Mouse (Mus musculus): ENCODE results near the gene Farp1.

The Farp1 gene

DNA sequence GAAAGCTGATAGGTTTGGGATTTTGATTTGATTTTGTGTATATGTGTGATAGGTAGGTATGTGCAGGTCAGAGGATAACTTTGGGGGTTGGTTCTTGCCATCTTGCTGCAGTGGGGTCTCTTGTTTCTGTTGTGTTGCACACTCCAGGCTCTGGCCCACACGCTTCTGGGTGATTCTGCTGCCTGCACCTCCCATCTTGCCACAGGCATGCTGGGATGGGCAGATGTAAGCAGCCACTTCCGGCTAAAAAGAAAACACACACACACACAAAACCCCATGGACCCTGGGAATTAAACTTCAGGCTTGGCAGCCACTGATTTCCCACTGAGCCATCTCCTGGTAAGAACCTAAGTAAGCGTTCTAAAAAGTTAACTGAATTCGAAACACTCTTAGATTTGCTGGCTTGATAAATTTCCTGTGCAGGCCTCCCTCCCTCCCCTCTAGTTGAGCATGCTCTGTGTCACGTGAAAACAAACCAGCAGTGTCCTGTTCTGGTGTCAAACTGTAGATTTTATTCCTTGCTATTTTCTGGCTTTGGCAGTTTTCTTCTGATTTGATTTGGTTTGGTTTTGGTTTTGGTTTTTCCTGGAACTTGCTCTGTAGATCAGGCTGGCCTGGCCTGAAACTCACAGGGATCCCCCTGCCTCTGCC lies 226.4 kb downstream of the Farp1 start:
- DNase-seq (ENCODE audit: low read depth, low spot score): no peak

DNA sequence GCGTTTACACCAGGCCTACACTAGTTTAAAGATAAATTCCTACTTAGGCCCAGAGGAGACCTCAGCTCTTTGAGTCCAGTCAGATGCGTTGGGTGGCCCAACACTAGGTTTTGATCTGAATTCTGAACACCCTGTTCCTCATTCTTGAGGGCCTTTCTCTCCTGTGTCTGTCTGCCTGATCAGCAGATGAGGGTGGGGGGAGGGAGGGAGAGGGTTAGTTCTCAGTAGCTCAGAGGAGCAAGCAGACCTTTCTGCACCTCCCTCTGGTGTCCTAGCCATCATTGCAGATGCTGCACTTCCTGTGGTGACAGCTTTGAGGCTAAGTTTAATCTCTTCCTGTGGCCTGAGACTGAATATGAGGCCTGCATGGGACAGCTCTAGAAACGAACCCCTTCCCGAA lies 227.6 kb downstream of the Farp1 start:
- DNase-seq (ENCODE audit: low read depth, low spot score): no peak

DNA sequence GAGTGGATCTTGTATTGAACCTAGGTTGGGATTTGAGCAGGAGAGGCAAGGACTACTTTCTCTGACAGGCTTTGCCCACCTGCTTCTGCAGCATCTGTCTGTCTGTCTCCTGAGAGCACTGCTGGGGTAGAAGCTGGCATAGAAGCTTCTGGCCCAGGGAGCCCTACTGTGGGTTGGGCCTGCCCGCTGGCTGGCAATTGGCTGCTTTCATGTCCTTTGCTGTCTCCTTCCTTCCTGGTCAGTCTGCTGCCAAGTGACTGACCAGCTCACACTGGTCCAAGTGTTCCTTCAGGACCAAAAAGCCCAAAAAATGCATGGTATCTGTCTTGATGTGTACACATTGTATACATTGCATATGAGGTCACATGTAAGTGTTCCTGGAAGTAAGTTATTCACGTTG lies 228.9 kb downstream of the Farp1 start:
- DNase-seq (ENCODE audit: low read depth, low spot score): no peak

DNA sequence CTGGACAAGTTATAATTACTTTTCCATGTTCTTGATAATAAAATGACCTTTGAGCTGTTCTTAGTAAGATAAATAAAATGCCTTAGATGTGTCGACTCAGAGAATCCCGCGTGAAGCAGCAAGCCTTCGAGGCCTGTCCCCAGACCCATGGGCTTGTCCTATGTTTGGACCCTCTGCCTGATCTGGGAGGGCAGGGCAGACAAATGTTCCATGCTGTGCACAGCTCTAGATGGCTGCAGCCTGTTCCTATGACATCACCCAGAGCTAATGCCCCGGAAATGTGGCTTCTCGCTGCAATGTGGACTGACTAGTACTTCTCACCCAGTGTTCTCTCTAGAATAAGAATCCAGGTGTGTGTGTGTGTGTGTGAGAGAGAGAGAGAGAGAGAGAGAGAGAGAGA lies 229.5 kb downstream of the Farp1 start:
- DNase-seq (ENCODE audit: low read depth, low spot score): no peak

DNA sequence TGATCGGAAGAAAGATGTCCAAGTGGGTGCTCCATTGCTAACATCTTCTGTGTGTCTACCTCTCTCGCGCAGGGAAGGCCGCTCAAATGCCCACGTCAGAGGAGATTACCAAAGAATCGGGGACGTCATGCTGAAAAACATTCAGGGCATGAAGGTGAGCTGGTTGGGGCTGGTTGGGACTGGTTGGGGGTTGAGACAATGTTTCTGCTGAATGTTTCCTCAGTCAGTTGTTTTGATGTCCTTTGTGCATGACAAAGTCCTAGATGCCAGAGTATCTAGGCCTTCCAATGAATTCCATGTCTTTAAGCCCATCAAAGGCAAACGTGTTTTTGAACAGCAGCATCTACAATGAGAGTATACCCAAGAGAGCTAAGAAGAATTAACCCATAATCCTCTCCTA lies 232.8 kb downstream of the Farp1 start:
- no peak for DNase-seq (ENCODE audit: low read depth, low spot score)

DNA sequence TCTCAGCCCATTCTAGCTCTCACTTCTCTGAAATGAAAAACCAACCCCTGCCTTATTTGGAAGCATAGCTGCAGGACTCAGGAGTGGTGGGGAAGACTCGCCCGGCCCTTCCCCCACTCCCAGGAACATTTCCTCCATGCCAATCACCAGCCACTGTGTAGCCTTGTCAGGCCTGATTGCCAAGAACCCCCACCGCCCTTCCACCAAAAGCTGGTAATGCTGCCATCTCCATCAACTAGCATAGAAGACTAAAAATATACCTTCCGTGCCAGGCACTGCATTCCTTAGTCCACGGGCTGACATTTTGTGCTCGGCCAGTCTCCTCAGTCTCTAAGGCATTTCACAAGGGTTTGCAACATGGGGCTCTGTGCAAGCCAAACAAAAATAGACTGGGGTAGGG lies 235.5 kb downstream of the Farp1 start:
- DNase-seq (ENCODE audit: low read depth, low spot score): no peak

DNA sequence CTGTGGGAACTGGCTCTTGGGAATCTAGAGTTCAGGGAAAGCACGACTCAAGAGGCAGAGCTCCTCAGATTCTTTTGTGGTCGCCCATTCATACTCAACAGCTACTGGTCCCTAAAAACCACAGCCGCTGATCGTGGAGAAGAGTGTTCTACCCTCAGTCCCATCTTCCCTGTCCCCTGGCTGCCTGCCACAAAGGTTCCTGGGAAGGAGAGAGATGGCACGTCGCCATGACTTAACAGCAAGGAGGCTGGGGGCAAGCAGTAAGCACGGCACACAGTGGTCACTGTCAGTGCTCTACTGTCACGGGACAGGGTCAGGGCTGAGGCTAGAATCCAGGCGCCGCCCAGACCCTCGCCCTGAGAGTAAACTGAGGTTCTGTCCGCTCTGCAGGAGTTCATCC lies 240.0 kb downstream of the Farp1 start:
- DNase-seq (ENCODE audit: low read depth, low spot score): no peak

DNA sequence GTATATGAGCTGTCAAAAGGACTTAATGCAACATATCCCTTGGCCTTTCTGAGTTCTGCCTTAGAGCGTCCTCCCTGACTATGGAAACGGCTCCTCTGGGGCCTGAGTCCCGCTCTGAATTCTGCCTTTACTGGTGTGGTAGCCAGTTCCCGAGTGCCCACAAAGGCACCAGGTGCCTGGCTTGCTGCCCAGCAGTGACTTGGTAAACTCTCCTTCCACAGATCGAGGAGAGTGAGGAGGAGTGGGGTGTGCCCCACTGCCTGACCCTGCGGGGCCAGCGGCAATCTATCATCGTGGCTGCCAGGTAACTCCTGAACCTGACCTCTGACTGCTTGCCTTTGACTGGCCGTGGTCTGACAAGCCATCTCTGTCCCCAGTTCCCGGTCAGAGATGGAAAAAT lies 241.0 kb downstream of the Farp1 start:
- no peak for DNase-seq (ENCODE audit: low read depth, low spot score)

DNA sequence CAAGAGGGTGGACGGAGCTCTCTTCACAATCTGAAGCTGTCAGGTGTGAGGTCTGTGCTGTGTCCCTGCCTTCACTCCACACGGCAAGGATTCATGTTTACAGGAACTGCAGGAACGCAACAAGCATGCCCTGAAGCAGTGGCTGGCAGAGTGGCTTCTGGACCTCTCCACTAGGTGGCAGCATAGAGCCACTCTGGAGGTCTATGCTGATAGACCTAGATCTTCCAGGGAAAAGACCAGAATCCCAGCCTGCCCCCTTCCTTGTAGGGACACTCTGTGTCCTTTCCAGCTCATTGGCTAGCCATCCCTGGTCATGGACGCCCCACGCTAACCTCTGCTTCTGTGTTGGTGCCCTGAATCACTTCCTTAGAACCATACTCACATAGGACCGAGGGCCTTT lies 244.1 kb downstream of the Farp1 start:
- peak; percentile 75 for DNase-seq (ENCODE audit: low read depth, low spot score)

DNA sequence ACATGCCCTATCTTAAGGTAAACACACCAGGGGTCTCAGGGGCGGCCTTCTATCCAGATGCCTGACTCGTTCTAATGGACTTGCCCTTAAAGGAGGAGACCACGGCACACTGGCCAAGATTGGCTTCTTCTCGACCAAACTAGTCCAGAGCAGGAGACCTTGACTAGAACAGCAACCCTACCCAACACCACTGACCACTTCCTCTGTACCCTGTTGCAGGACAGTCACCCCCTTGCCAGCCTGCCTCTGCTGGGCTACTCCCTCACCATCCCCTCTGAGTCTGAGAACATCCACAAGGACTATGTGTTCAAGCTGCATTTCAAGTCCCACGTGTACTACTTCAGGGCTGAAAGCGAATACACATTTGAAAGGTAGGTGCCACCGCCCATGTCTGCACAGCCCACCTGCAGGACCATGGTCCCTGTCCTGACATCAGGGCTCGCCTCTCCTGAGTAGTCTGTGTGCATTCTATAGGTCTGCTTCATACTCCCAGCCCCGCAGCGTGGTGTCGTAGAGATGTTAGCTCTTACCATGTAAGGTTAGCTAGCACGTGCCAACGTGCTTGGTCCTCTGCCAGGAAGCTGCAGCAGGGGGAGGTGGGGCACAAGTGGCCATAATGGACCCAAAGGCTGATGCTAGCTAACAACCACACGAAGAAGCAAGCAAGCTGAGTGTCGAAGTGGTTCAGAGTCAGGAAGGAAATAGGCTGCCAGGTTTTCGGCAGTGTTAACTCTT lies 245.8 kb downstream of the Farp1 start:
- no peak for DNase-seq (ENCODE audit: low read depth, low spot score)

DNA sequence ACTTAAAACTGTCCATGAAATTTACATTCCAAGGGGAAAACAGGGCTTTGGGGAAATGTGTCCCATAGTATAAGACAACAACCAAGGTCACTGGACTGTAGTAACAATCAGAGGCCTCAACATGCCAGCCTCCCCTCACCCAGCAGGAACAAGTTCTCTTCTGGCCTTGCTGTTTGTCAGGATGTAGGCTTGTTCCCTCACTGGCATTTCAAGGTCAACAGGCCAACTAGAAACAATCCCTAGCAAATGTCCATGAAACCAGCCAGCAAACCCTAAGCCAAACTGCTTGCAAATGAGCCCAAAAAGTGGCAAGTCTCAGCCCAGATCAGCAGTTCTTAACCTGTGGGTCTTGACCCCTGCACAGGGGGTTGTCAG lies 246.3 kb downstream of the Farp1 start:
- DNase-seq (ENCODE audit: low read depth, low spot score): no peak

DNA sequence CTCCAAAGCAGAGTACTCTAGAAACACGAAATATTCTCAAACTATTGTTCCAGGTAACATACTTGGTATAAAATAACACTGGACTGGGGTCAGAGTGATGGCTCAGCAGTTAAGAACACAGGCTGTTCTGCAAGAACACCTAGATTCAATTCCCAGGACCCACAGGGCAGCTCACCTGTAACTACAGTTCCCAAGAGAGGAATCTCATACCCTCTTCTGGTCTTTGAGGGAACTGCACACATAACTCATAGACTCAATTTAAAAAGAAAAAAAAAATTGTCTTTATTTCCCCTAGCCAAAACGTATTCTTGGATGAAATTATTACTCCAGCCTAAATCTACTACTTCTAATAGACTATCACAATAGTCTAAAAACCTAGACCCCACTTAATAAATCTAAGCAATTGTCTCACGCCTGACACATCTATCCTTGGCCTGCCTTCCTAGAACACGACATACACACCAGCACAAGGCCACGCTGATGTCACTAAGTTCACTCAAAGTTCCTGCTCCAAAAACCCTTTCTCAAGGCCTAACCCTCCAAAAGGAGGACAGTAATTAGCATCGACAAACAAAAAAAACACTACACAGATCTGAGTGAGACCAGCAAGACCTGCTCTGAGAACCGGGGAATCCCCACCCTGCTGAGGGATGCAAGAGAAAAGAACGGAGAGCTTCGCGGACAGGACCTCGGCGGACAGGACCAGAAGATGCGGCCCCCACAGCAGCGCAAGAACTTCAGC lies 250.6 kb downstream of the Farp1 start:
- DNase-seq (ENCODE audit: low read depth, low spot score): no peak

DNA sequence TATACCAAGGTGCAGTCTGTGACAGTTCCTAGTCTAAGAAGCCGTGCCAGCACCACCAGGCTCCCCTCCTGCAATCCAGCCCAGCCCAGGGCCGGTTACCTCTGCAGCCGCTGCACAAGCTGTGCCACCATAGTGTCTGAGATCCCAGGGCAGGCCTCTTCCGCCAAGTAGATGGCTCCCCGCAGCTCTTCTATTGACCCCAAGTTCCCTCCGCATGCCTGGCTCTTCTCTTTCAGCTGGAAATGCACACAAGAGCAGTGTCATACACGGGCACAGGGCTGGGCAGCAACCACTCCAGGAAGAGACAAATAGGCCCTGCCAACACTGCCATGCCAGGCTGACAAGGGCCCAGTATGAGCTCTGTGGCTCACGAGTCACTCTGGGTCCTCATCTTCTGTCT lies 256.9 kb downstream of the Farp1 start:
- DNase-seq (ENCODE audit: low read depth, low spot score): no peak

DNA sequence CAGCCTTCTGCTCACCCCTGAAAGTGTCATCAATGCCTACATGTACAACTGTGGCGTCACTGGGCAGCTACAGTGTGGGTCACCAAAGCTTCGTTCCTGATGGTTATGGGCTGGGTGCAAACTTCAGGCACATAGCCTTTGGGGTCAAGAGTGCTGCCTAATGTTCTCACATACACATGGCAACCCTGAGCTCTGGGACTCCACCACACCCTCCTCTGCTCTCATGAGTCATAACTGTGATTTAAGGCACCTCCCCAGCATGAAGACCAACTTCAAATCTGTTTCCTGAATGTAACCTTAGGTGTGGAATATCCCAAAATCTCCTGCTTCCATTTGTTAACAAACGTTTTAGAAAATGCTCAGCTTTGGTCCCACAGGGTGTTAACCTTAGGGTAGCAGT lies 257.4 kb downstream of the Farp1 start:
- DNase-seq (ENCODE audit: low read depth, low spot score): no peak

DNA sequence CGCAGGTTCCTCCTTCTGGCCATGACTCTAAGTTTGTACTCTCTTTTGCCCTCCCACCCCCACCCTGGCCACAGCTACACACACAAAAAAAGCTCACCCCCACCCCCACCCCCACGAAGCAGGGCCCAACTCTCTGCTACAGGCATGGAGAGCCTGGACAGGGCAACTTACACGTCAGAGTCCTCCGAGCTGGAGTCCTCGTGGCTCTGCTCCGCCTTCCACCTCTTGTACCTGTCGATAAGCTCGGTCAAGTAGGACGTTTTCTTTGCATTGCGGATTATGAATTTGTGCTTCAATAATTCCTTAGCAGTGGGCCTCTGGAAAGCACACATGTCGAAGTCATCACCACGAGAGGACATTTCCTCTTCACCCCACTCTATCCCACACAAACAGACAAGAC lies 259.5 kb downstream of the Farp1 start:
- DNase-seq (ENCODE audit: low read depth, low spot score): no peak

DNA sequence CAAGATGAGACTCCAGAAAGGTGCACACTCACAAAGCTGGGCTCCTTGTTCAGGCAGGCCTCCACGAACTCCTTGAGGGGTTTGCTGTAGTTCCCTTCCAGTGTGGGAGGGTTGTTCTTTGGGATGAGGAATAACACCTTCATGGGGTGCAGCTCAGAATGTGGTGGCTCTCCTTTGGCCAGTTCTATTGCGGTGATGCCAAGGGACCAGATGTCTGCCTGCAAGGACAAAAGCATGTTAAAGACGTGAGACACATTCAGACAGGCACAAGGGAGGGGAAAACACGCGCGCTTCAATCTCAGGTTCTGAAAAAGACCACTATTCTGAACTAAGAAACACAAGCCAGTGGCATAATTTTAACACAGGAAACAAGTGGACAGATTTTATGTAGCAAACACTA lies 262.1 kb downstream of the Farp1 start:
- no peak for DNase-seq (ENCODE audit: low read depth, low spot score)

DNA sequence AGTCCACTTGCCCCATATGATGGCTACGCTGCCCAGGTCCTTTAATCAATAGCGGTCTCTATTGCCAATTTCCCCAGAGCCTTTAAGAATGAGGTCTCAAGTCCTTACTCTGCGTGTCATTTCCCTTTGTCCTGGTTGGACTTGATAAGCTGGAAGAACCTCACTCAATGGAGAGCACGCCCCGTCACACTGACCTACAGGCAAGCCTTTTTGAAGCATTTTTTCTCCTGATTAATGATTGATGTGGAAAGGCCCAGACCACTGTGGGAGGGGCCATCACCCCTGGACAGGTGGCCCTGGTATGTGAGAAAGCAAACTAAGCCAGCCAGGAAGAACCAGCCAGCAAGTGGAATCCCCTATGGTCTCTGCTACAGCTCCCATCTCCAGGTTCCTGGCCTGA lies 263.5 kb downstream of the Farp1 start:
- DNase-seq (ENCODE audit: low read depth, low spot score): no peak

DNA sequence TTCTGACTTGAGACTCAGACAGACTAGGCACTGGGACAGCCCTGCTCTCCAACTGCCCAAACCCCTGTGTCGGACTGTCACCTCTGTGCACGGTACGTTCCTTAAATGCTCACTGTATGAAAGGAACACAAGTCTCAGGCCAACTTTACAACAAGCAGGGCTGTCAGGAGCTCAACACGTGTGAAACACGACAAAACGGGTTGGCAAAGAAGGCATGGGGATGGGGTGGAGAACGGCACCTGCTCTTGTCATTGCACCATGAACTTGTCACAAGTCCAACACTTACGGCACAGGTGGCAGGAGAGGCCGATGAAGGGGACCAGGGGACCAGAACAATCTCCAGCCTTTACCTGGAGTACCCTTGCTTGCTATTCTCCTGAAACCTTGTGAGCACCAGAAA lies 264.1 kb downstream of the Farp1 start:
- DNase-seq (ENCODE audit: low read depth, low spot score): no peak

DNA sequence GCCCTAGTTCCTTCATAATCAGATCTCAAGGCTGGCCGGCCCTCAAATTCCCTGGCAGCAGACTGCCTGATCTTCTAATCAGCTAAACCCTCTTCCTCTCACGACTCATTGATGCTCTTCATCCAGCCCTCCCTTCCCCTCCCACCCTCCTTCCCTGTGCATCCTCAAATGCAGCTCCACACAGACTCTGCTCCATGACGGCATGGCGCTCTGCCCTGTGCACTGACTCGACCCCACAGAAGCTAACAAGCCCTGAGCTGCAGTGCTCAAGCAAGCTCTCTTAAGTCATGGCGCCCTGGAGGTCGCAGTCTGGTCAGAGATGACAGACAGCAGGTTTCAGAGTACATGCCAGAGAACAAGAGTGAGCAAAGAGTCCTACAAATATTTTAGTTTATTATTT lies 269.5 kb downstream of the Farp1 start:
- DNase-seq (ENCODE audit: low read depth, low spot score): no peak

DNA sequence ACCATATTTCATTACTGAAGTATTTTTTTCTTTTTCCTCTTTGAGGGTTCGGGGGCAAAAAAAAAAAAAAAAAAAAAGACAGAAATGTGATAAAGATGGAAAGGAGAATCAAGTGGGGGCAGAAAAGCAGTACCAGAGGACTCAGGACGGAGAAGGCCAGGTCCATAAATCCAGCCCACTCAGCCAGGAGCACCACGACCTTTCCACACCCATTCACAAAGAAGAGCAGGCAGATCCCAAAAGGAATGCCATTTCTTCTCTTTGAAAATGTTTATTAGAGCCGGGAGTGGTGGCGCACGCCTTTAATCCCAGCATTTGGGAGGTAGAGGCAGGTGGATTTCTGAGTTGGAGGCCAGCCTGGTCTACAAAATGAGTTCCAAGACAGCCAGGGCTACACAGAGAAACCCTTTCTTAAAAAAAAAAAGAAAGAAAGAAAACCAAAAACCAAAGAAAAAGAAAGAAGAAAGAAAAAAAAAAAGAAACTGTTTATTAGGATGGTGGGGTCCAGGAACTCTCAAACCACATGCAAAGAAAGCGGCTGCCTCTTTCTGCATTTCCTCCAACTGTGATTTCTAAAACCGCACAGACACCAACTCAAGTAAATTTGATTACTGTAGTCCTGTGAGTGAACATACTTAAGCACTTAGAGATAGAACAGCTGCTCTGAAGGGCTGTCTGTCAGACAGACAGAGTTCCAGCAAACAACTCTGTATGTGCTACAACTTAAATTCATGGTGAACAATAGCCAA lies 270.5 kb downstream of the Farp1 start:
- DNase-seq (ENCODE audit: low read depth, low spot score): no peak

DNA sequence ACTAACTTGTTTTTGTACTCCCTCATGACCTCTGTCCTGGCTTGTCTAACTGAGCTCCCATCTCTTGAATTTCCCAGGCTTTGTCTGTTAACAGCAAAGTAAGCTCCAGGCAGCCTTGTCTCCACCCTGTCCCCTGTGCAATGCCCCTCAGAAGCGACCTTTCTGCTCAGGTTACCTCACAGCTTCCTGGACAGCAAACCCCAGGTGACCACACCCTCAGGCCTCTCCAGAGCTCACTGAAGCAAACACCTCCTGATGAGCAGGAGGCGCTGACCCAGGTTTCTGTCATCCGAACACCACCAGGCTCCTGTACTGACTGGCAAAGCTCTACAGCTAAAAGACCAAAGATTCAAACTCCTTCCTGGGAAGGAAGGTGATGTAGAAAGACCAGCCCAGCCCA lies 274.9 kb downstream of the Farp1 start:
- no peak for DNase-seq (ENCODE audit: low read depth, low spot score)

DNA sequence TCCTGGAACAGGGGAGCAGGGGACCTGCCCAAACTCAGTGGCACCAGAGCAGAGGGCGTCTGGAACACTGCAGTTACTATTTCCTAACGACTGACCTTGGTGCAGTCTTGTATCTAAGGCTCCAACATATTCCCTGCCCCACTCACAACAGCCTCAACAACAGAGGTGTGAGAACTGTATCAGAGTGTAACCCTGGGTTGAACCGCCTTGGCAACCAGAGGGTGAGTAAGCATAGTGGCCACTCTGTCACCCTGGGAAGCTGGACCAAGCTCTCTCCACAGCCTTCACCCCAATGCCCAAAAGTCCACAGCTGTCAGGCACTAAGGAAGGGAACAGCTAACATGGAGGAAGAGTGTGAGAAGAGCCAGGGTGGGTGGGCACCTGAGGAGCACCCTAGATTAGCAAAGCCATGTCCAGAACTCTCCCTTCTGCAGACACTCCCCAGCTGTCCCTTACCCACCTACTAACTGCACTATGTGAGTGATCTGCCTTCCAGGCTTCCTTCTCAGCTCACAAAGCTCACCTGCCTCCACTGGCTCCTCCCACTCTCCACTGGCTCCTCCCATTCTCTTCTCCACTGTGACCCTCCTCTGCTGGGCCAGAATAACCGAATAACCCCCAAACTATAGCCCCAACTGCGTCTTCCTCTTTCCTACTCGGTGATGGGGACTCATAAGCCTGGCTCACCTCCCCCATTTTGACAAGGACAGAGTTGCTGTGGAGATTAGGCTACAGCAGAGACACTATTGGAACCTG lies 275.5 kb downstream of the Farp1 start:
- DNase-seq (ENCODE audit: low read depth, low spot score): no peak
